Mouse (Mus musculus) adrenal gland, adult 18-20 months (tissue): ENCODE measurements around the gene Cage1. TPM values are rescaled to one million over a fixed set of nuclear protein-coding genes. Genes with fewer than 3 reads are reported as not detected.

ENCODE experiments used
- DNase-seq, 2 experiments: peaks; one replicate each; pipeline ENCODE4 v3.0.0; 2021 to 2022; ENCODE audit warnings: low spot score in 2 of 2
- long read RNA-seq, 2 experiments: library from polyadenylated mRNA; stranded (forward); transcript quantifications; one replicate each; pipeline ENCODE4 v2.0.0; 2021
- total RNA-seq, 2 experiments: library from RNA; stranded (reverse); gene quantifications; 1 replicate in 1 of 2; 2 replicates in 1 of 2; pipeline ENCODE4 v1.2.3; 2021

Cage1 gene
- total RNA-seq = 1 to 10 TPM; 1.7 to 3.6 TPM
- long read RNA-seq, experiment 1, partial matches to known transcripts = 0 of 3 reads
- long read RNA-seq, experiment 1, other reads (novel, unspliced or antisense) = 2 of 3 reads
- long read RNA-seq, experiment 2, partial matches to known transcripts = 0 of 15 reads
- long read RNA-seq, experiment 2, other reads (novel, unspliced or antisense) = 8 of 15 reads

DNA sequence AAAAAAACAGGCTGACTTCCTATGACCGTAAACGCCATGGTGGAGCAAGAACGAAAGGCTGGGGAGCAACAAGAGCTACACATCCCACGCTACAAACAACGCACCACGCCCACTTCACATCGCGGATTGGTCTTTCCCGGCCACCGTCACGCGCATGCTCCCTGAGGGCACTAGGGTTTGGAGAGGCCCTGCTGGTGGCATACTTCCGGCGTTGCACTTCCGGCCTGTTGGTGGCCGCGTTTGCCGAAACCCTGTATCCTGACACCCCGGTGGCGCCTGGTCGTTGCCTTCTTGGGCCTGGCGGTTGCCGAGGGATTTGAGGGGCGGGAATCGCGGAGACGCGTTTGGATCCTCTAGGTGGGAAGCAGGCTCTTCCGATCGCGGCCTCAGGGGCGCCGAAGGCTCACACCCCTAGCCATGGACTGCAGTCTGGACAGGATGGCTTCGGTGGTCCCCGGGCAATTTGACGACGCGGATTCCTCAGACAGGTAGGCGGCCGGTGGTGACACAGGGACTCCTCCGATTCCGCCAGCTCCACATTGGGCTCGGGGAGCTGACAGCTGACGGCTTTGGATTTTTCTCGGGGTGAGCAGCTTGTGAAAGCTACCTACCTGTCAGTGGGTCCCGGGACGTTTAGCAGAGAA, at the start of gene Cage1:
Gene Cage1, minus strand, starts transcription at position 26 of the 644 bp plus-strand sequence.
- DNase-seq = peak; percentile 98

GRCm38 (mm10) chr13:38081161-38081560, 44.3 kb upstream of the Cage1 start:
- no peak for DNase-seq

DNA sequence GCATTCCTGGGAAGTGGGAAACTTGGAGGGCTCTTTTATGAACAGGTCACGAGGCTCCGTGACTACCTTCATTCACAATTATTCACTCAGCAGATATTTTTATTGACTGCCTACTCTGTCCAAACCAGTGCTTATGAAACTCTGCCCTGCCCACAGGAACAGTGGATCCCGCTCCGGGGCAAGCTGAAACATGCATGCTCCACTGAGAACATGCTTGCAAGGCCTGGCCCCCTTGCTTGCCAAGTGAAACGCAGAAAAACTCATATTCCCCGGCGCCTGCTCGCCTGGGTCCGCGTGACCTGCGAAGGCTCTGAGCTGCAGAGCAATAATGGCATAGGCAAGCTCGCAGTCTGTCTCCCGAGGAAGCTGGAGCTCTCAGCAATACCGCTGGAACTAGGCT, 43.9 kb upstream of the Cage1 start:
- DNase-seq = no peak

DNA sequence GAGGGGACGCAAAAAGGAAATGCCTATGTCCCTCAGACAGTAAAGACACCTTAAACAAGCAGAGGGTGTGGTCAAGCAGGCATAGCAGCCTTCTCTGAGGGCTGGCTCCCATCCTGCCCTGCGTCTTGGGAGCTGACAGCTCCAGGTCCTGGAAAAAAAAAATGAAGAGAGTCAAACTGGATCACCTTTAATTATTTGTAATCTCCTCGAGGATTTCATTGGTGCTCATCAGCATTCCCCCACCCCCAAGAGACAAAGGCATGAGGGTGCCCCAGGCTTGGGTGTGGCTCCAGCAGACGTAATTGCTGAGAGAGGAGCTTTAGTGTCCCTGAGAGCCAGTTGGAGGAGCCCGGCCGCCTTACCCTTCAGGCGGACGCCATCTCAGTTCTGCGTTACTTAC, 43.1 kb upstream of the Cage1 start:
- no peak for DNase-seq

GRCm38 (mm10) chr13:38079366-38079765, 42.5 kb upstream of the Cage1 start:
- DNase-seq = no peak

GRCm38 (mm10) chr13:38078836-38079235, 42.0 kb upstream of the Cage1 start:
- no peak for DNase-seq

DNA sequence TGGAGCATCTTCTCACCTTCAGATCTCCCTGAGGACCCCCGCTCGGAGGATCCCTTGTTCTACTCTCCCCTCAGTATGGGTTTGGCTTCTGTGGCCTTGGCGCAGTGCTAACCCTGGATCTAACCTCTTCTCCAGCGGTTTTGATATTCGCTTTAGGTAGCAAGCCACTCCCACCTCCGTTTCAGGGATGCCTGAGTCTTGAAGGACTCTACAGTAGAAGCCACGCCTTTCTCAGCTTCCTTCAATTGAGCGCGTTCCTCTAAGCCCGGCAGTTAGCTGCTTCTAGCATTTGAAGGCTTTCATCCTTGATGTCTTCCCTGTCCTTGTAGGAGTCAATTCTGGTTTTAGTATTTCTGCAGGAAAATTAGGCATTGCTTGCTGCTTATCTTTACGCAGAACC, 40.2 kb upstream of the Cage1 start:
- no peak for DNase-seq

DNA sequence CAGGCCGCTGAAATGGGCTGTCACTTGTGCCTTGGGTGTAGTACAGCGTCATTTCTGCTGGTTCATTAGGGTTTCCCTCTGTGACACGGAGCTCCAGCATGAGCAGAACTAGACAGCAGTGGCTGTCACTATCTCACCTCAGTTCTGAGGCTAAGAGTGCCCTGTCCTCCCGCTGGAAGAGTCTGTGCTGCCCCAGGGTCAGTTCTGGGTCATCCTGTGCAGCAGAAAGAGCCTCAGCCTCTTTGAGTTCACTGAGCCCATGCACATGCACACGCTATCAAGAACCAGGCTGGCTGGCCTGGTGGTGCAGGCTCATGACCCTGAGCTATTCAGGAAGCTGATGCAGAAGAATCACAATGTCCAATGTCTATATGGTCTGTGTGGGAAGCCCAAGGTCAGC, 37.5 kb upstream of the Cage1 start:
- DNase-seq = no peak

- no peak for DNase-seq
Measured at GRCm38 (mm10) chr13:38073374-38074307, 36.8 kb upstream of the Cage1 start.

- DNase-seq = peak in 1 of 2 experiments; percentile 32
Measured at GRCm38 (mm10) chr13:38070945-38071344, 34.1 kb upstream of the Cage1 start.

- DNase-seq = peak in 1 of 2 experiments; percentile 18
Measured at GRCm38 (mm10) chr13:38064854-38065663, 28.2 kb upstream of the Cage1 start.

GRCm38 (mm10) chr13:38062678-38063077, 25.8 kb upstream of the Cage1 start:
- DNase-seq = no peak

- no peak for DNase-seq
Measured at GRCm38 (mm10) chr13:38049888-38050287, 13.0 kb upstream of the Cage1 start.

DNA sequence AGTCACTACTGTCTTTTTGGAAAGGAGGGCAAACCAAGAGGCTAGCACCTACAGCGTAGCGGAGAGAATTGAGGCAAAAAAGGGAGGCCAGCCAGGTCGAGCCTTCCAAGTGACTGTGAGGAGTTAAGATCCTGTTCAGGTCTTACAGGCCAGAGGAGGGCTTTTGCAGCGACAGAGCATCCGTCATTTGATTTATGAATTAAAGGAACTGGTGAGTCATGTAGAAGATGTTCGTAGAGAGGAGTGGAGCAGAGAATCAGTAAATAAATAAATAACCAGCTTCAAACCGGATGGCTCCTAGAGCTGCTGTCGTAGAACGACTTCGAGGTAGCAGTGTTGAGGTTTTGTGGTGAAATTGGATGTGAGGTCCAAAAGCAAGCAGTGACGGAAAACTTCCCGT, 942 bp upstream of the Cage1 start:
- peak; percentile 25 to 34 for DNase-seq

- peak; percentile 14 to 27 for DNase-seq
Measured at GRCm38 (mm10) chr13:38036343-38037043, 376 bp downstream of the Cage1 start, which contains the start of gene Riok1. Riok1 (plus strand) TSS chr13:38036995.

DNA sequence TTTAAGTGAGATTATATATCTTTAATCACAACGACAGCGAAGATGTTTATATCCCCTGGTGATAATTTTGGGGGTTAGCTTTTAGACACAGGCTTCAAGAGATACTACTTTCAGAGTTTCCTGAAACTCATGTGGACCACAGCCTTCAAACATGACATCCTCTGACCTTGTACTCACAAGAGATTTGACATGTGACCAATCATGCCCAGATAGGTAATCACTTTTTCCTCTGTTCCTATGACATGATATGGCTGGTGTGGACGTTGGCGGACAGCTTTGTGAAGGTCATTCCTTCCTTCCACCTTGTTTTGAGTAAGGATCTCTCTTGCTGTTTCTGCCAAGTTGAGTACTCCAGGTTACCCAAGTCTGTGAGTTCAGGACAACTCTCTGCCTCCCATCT, 8.5 kb downstream of the Cage1 start:
- DNase-seq = no peak

- no peak for DNase-seq
Measured at GRCm38 (mm10) chr13:38027618-38028248, 9.1 kb downstream of the Cage1 start.

DNA sequence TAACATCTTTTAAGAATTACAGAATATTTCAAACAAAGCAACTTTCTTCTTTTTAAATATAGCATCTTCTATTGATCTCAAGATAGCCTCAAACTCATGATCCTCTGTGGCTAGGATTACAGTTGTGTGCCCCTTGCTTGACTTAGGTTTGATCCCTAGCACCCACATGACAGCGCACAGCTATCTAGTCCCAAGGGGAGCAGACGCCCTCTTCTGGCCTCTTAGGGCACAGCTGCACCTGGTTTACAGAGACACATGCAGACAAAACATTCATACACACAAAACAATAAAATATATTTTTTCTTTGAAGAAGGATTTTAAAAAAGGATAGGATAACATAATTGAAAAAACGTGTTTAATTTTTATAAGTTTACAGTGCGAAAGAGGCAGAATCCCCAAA, 11.0 kb downstream of the Cage1 start:
- no peak for DNase-seq

GRCm38 (mm10) chr13:38018791-38019190, 18.1 kb downstream of the Cage1 start:
- no peak for DNase-seq

GRCm38 (mm10) chr13:38015591-38015990, 21.3 kb downstream of the Cage1 start:
- no peak for DNase-seq
